Mouse (Mus musculus) neutrophil, adult 65 days (primary cell): Measurements from ENCODE around the gene Esm1. TPM values are rescaled to one million over a fixed set of nuclear protein-coding genes. Genes with fewer than 3 reads are reported as not detected.

ENCODE experiments used
- total RNA-seq: library from RNA; stranded (reverse); gene quantifications from 2 replicates; pipeline ENCODE4 v1.2.4, GENCODE M21; 2023

The Esm1 gene
- total RNA-seq, result not detected in 2 replicates

DNA sequence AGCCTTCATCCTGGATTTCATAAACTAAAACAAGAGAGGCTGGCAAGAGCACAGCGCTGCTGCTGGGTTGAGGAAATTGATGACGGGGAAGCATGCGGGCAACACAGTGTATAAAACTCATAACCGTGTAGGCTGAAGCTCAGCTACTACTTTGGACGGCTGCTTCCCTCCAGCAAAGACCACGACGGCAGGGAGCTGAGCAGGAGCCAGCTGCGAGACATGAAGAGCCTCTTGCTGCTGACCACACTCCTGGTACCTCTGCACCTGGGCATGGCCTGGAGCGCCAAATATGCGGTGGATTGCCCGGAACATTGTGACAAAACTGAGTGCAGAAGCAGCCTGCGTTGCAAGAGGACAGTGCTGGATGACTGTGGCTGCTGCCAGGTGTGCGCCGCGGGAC is at the start of gene Esm1:
Gene Esm1 (plus strand): TSS at position 36 of the 400 bp plus-strand sequence.

DNA sequence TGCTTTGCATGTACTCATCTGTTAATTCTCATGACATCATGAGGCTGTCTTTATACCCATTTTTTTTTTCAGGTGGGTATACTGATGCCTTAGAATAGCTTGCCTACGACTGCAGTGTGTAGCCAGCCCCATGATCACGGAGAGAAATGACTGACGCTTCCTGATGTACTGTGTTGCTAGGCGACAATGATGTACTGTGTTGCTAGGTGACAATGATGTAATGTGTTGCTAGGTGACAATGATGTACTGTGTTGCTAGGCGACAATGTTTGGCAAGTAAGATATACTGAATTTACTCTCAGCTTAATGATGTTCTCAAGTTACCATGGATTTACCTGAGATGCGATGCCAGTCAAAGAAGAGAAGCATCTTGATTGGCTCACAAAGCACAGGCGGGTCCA is 16.4 kb downstream of the Esm1 start, which contains the start of gene Gzmk:
Gene Gzmk (minus strand): TSS at position 98 of the 400 bp plus-strand sequence.

Other genes with a start within 250 kb of the Esm1 start
- 20.3 and 26.1 TPM in 2 replicates for gene Ccno, start 221.9 kb upstream of the Esm1 start, total RNA-seq
- gene Mcidas, start 215.8 kb upstream of the Esm1 start, total RNA-seq, result not detected in 2 replicates
- not detected in 2 replicates for gene Cdc20b, start 174.5 kb upstream of the Esm1 start, total RNA-seq
- not detected in 2 replicates for gene Gpx8, start 163.2 kb upstream of the Esm1 start, total RNA-seq
- not detected in 2 replicates for gene Gzma, start 108.7 kb upstream of the Esm1 start, total RNA-seq
- gene Gzmk, start 16.2 kb downstream of the Esm1 start, total RNA-seq, result not detected in 2 replicates
- gene BC067074, start 83.5 kb downstream of the Esm1 start, total RNA-seq, result not detected in 2 replicates